Mouse (Mus musculus): ENCODE results near the gene Pgap1.

Pgap1 gene

DNA sequence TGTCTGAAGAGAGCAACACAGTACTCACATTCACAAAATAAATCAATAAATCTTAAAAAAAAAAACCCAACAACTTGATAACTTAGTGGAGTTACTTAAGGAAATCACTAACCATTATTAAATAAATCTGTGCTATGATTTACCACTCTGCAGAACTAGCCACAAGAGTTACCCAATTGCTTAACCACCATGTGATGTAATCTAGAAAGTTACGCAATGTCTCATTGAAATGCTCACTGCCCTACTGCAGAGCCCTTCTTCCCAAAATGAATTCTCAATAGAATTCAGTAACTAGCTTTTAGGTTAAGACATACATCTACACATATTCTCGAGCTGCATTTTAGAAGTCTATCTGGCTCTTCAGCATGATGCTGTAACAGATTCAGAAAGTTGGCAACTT, 33.8 kb downstream of the Pgap1 start:
- in situ Hi-C loops (cut with MseI, MboI), result no loop called here

GRCm38 (mm10) chr1:54520062-54520577, 37.4 kb downstream of the Pgap1 start:
- in situ Hi-C loops (cut with MseI, MboI), result no loop called here

DNA sequence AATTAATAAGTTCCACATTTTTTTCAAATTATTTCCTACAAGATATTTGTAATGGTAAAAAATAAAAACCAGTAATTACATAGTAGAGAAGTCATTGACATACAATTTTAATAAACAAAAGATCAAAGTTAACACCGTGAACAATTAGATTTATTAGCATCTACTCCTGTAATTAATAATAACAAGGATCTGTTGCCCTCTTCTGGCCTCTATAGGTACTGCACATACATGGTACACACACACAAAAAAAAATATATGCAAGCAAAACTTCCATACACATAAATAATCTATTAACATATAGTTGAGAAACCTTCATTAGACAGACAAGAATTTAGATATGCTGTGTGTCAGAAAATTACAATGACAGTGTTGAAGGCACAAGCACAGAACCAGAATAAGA, 43.6 kb downstream of the Pgap1 start:
- in situ Hi-C loops (cut with MseI, MboI), result no loop called here

- in situ Hi-C loops (cut with MseI, MboI), result no loop called here
Measured at GRCm38 (mm10) chr1:54498496-54498895, 59.0 kb downstream of the Pgap1 start.

GRCm38 (mm10) chr1:54496254-54496653, 61.2 kb downstream of the Pgap1 start:
- in situ Hi-C loops (cut with MseI, MboI), result no loop called here

DNA sequence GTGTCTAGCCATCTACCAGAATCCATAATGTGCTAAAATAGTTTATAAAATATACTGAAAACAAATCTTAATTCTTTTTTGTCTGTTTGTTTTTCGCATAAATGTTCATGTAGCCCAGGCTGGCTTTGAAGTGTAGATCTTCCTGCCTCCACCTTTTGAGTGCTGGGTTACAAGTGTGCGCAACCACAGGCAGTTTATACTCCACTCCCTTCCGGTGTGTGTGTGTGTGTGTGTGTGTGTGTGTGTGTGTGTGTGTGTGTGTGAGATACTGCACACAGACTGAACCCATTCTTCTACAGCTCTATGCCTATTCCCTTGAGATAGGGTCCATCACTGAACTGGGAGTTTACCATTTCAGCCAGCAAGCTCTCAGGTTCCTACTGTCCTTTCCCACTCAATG, 64.0 kb downstream of the Pgap1 start:
- in situ Hi-C loops (cut with MseI, MboI), result no loop called here

DNA sequence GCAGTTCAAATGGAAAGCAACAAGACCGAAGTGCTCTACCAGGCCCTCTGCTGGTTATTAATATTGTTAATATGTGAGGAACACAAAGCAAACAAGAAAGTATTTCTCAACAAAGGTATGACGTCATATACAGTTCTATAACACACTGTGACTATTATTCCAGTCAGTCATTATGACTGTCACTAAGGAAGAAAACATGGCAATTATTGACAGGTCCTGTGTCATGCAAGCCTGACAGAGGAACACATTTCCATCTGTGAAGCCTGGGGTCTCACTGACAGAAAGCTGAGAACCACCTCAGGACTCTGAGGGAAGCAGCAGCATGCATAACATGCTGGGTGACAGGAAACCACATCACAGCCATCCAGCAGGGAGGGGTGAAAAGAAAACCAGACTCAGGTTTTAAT, 65.0 kb downstream of the Pgap1 start:
- in situ Hi-C loops (cut with MseI, MboI), result no loop called here

DNA sequence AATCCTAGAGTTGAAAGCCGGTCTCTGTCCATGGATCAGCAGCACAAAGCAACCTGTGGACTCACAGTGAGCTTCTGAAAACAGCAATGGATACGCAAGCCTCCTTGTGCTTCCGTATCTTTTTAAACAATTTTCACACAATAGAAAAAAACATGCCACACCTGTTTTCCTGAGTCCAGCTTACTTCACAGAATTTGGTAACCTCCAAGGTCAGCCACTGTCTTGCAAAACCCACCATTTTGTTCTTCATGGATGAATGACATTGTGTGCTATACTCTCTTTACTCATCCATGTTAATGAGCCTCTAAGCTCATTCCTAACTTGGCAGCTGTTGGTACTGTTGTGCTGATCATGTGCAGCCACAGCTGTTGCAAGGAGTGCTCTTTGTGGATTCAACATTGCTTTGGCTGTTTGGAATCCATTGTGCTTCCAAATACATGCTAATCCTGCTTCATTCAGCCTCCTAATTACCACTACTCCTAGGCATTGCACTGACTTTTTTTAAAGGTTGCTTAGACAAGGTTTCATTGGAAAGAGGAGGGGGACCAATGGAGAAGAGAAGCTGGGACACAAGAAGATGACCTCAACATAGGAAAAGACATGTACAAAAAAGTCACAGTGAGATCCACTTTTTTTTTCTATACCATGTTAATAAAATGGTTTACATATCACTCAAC, 72.6 kb downstream of the Pgap1 start:
- in situ Hi-C loops (cut with MseI, MboI), result no loop called here

DNA sequence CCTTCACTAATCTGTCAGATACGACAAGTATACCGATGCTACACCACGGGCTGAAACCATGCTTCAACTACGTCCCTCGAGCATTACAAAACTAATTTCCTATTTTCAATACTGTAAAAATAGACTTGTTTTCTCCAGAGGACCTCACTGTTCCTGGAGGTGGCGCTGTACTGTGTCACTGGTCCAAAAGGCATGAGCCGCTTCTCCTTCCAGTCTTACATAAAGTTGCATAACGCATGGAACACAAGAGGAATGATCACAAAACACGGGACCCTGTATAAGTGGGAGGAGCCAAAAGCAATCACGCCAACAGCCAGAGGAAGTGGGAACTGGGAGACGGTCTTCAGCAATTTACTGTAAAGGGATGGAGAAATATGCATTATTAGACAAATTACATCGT, 77.0 kb downstream of the Pgap1 start:
- in situ Hi-C loops (cut with MseI, MboI), result no loop called here

- in situ Hi-C loops (cut with MseI, MboI), result no loop called here
Measured at GRCm38 (mm10) chr1:54468662-54469061, 88.8 kb downstream of the Pgap1 start.

DNA sequence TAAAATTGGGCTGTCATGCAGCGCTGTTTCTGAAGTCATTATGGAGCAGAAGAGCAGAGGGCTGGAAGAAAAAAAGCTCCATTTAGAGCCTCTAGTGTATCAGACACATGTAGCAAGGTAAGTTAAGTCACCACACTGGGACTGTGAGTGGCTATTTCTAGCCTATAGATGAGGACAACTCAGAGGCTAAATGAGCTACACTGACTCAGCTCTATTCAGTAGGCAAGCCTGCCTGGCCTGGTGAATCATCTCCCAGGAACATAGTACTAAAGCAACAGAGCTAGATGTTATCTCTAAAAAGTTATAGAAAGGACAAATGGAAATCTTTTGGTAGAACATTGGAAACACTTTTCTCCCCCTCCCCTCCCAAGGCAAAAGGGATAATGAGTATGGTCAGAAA, 90.1 kb downstream of the Pgap1 start:
- in situ Hi-C loops (cut with MseI, MboI), result no loop called here

DNA sequence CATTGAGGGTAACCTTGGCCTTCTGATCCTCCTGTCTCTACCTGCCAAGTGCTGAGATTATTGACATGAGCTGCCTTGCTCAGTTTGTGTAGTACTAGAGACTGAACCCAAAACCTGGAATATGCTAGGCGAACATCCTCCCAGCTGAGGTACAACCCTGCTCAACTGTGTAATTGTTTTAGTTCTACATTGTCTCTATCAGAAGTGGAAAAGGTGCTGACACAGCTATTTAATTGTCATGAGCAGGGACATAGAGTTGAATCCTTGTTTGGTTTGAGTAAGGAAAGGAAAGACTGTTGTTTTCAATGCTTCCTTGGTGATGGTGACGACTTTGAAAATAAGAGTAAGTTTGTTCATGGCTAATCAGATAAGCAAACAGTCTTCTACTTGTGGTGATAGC, 105.4 kb downstream of the Pgap1 start:
- in situ Hi-C loops (cut with MseI, MboI), result no loop called here

- in situ Hi-C loops (cut with MseI, MboI), result no loop called here
Measured at GRCm38 (mm10) chr1:54448833-54449232, 108.7 kb downstream of the Pgap1 start.

DNA sequence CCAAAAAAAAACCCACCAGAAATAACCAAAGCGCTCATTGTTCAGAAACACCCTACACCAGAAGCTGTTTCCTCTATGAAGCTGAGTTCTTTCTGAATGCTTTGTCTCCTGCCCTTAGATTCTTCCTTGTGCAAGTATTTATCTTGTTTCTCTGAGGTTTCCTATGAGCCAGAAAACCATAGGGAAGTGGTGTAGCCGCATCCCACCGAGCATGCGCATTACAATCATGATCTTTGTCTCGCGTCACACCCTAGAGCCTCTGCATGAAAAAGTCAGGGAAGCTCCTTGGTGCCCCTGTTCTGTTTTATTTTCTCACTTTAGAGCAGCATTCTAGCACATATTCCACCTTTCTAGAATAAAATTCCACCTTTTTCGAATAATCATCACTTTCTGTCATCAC, 113.8 kb downstream of the Pgap1 start:
- in situ Hi-C loops (cut with MseI, MboI), result no loop called here

GRCm38 (mm10) chr1:54439080-54439476, 118.4 kb downstream of the Pgap1 start:
- in situ Hi-C loops (cut with MseI, MboI), result no loop called here

DNA sequence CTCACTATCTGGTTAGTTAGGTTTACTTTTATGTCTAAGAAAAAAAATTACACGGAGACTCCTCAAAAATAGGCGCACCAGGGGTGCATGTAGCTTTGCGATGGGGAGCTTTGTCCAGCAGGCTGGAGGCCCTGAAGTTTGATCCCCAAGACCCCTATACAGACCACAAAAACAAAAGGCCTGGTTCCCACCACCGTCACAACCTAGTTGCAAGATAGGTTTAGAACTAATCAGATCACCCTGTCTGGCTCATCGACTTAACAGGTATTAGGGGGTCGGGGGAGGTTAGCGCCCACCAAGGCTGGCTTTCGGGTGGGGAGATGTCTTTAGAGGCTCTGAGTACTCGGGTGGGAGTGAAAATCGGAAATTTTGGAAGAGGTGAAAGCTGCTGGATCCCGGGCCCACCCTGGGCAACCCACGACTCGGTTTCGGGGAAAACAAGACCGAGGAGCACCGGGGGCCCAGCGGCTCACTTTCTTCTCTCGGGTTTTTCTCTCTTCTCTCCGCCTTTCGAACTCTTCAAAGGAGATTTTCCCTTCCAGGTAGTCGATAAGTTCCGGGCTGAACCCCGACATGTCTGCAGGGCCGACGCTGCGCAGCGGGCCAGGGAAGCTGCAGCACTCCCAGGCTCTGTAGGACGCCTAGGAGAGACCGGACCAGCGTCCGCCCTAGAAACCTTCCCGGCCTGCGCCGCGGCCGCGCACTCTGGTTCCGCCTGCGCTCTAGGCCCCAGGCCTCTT, 119.0 kb downstream of the Pgap1 start, which contains the start of gene Gtf3c3:
Gtf3c3 (minus strand) TSS at position 632 of the 740 bp plus-strand sequence.
- in situ Hi-C loops (cut with MseI, MboI), result no loop called here
